Mouse (Mus musculus) CH12.LX (cell line): ENCODE results near the gene Cxcl13. TPM values are rescaled to one million over a fixed set of nuclear protein-coding genes. Genes with fewer than 3 reads are reported as not detected.

ENCODE experiments used
- DNase-seq: peaks from one replicate; pipeline ENCODE4 v3.0.0-alpha.2; 2013; ENCODE audit errors: extremely low read depth
- H3K27ac ChIP-seq: 2 replicates; pipeline ENCODE4 v1.5.1; 2012; ENCODE audit warnings: low read depth, mild to moderate bottlenecking, control low read depth, moderate library complexity; ENCODE audit not compliant: insufficient read depth
- H3K27me3 ChIP-seq: replicated peaks from 2 replicates; pipeline ENCODE3; 2012; ENCODE audit warnings: inconsistent platforms
- H3K36me3 ChIP-seq, 2 experiments: replicated peaks in 1 of 2; 2 replicates each; pipeline versions ENCODE3 to v1.6.1; 2012; ENCODE audit warnings: inconsistent platforms in 1 of 2, low read length in 1 of 2, mild to moderate bottlenecking in 1 of 2, mixed read lengths in 1 of 2, moderate library complexity in 1 of 2; ENCODE audit not compliant: control insufficient read depth in 1 of 2, insufficient read depth in 1 of 2
- H3K4me1 ChIP-seq, 2 experiments: 2 replicates each; pipeline ENCODE4 v1.6.1; 2012; ENCODE audit warnings: inconsistent platforms in 1 of 2, moderate library complexity in 1 of 2; ENCODE audit not compliant: insufficient read depth in 2 of 2, control insufficient read depth in 1 of 2
- H3K4me2 ChIP-seq: 2 replicates; pipeline ENCODE4 v1.6.1; 2012; ENCODE audit warnings: low read depth, mild to moderate bottlenecking, control low read depth; ENCODE audit not compliant: poor library complexity, insufficient read depth, severe bottlenecking
- H3K4me3 ChIP-seq, 3 experiments: fragments of 150-350 bp in 1 of 3; sonication (generic) in 1 of 3; replicated peaks in 1 of 3; 2 replicates each; pipeline versions ENCODE3 to v1.5.1; 2011 to 2012; ENCODE audit warnings: low read depth in 2 of 3, low read length in 2 of 3, mild to moderate bottlenecking in 2 of 3, moderate library complexity in 2 of 3, control low read depth in 1 of 3, improper control_type of control experiment in 1 of 3, inconsistent platforms in 1 of 3, mixed read lengths in 1 of 3; ENCODE audit not compliant: poor library complexity in 1 of 3
- H3K79me2 ChIP-seq: replicated peaks from 2 replicates; pipeline ENCODE4 v1.6.1; 2012; ENCODE audit warnings: mild to moderate bottlenecking, moderate library complexity; ENCODE audit not compliant: control insufficient read depth, poor library complexity, insufficient read depth, severe bottlenecking; ENCODE audit errors: extremely low read depth
- H3K9ac ChIP-seq: 2 replicates; pipeline ENCODE4 v1.6.1; 2012; ENCODE audit warnings: low read depth, mild to moderate bottlenecking, control low read depth, moderate library complexity; ENCODE audit not compliant: insufficient read depth
- H3K9me3 ChIP-seq: replicated peaks from 2 replicates; pipeline ENCODE3; 2012; ENCODE audit warnings: low read length, inconsistent platforms, mixed read lengths
- BHLHE40 ChIP-seq: IDR thresholded peaks from 2 replicates; pipeline ENCODE4 v1.6.1; 2011; ENCODE audit warnings: mild to moderate bottlenecking, low read depth, low read length, improper control_type of control experiment
- CHD2 ChIP-seq: IDR thresholded peaks from 2 replicates; pipeline ENCODE4 v1.6.1; 2011; ENCODE audit warnings: low read length, improper control_type of control experiment
- CTCF ChIP-seq, 2 experiments: IDR thresholded peaks in 1 of 2; conservative IDR thresholded peaks in 1 of 2; 2 replicates each; pipeline ENCODE4 v1.5.1; 2011 to 2012; ENCODE audit warnings: low read depth in 2 of 2, low read length in 2 of 2, improper control_type of control experiment in 1 of 2, inconsistent platforms in 1 of 2, mild to moderate bottlenecking in 1 of 2, moderate library complexity in 1 of 2
- E2F4 ChIP-seq: IDR thresholded peaks from 2 replicates; pipeline ENCODE4 v1.6.1; 2011; ENCODE audit warnings: low read depth, low read length, improper control_type of control experiment; ENCODE audit not compliant: insufficient replicate concordance
- IRF4 ChIP-seq: IDR thresholded peaks from 2 replicates; pipeline ENCODE4 v1.6.1; 2014; ENCODE audit warnings: low read depth, mild to moderate bottlenecking, inconsistent platforms, low read length, improper control_type of control experiment
- JUN ChIP-seq: IDR thresholded peaks from 2 replicates; pipeline ENCODE4 v1.6.1; 2011; ENCODE audit warnings: low read depth, mild to moderate bottlenecking, low read length, improper control_type of control experiment, moderate library complexity; ENCODE audit not compliant: insufficient read depth
- JUND ChIP-seq: conservative IDR thresholded peaks from 2 replicates; pipeline ENCODE4 v1.6.1; 2011; ENCODE audit warnings: low read depth, low read length, improper control_type of control experiment
- KAT2A ChIP-seq: IDR thresholded peaks from 2 replicates; pipeline ENCODE4 v1.6.1; 2012; ENCODE audit warnings: low read length, improper control_type of control experiment, inconsistent platforms; ENCODE audit not compliant: insufficient replicate concordance
- MAFK ChIP-seq: IDR thresholded peaks from 2 replicates; pipeline ENCODE4 v1.6.1; 2011; ENCODE audit warnings: low read length, improper control_type of control experiment; ENCODE audit not compliant: insufficient replicate concordance
- MAX ChIP-seq: IDR thresholded peaks from 2 replicates; pipeline ENCODE4 v1.6.1; 2011; ENCODE audit warnings: low read length, improper control_type of control experiment
- MEF2A ChIP-seq: IDR thresholded peaks from 2 replicates; pipeline ENCODE4 v1.6.1; 2014; ENCODE audit warnings: low read depth, mild to moderate bottlenecking, inconsistent platforms, low read length, improper control_type of control experiment, borderline replicate concordance
- MYC ChIP-seq: IDR thresholded peaks from 2 replicates; pipeline ENCODE4 v1.6.1; 2011; ENCODE audit warnings: low read depth, mild to moderate bottlenecking, improper control_type of control experiment, low read length
- NRF1 ChIP-seq: IDR thresholded peaks from 2 replicates; pipeline ENCODE4 v1.6.1; 2014; ENCODE audit warnings: low read depth, mild to moderate bottlenecking, inconsistent platforms, low read length, improper control_type of control experiment, moderate library complexity
- PAX5 ChIP-seq: IDR thresholded peaks from 2 replicates; pipeline ENCODE4 v1.6.1; 2012; ENCODE audit warnings: low read length, inconsistent platforms, mixed read lengths
- POLR2A ChIP-seq: IDR thresholded peaks from 2 replicates; pipeline ENCODE4 v1.6.1; 2011; ENCODE audit warnings: low read depth, mild to moderate bottlenecking, improper control_type of control experiment, low read length
- POLR2AphosphoS2 ChIP-seq: IDR thresholded peaks from 2 replicates; pipeline ENCODE4 v1.6.1; 2011; ENCODE audit warnings: low read depth, low read length, improper control_type of control experiment
- RAD21 ChIP-seq: IDR thresholded peaks from 2 replicates; pipeline ENCODE4 v1.6.1; 2011; ENCODE audit warnings: low read depth, mild to moderate bottlenecking, low read length, improper control_type of control experiment, moderate library complexity
- RCOR1 ChIP-seq: conservative IDR thresholded peaks from 2 replicates; pipeline ENCODE4 v1.6.1; 2012; ENCODE audit warnings: low read depth, mild to moderate bottlenecking, inconsistent platforms, low read length, improper control_type of control experiment
- SIN3A ChIP-seq: IDR thresholded peaks from 2 replicates; pipeline ENCODE4 v1.6.1; 2012; ENCODE audit warnings: low read length, improper control_type of control experiment, inconsistent platforms
- SMC3 ChIP-seq: IDR thresholded peaks from 2 replicates; pipeline ENCODE4 v1.6.1; 2011; ENCODE audit warnings: low read depth, low read length, improper control_type of control experiment
- TBP ChIP-seq: conservative IDR thresholded peaks from 2 replicates; pipeline ENCODE4 v1.6.1; 2011; ENCODE audit warnings: low read depth, low read length, improper control_type of control experiment
- USF1 ChIP-seq: IDR thresholded peaks from 2 replicates; pipeline ENCODE4 v1.6.1; 2014; ENCODE audit warnings: low read depth, mild to moderate bottlenecking, inconsistent platforms, low read length, improper control_type of control experiment
- USF2 ChIP-seq: conservative IDR thresholded peaks from 2 replicates; pipeline ENCODE4 v1.6.1; 2011; ENCODE audit warnings: low read depth, low read length, improper control_type of control experiment
- ZC3H11A ChIP-seq: IDR thresholded peaks from 2 replicates; pipeline ENCODE4 v1.6.1; 2012; ENCODE audit warnings: low read depth, mild to moderate bottlenecking, inconsistent platforms, low read length, improper control_type of control experiment
- ZNF384 ChIP-seq: IDR thresholded peaks from 2 replicates; pipeline ENCODE4 v1.6.1; 2012; ENCODE audit warnings: low read depth, low read length, improper control_type of control experiment, inconsistent platforms
- dilution Hi-C: fragments of 300-500 bp; cut with MboI; formaldehyde crosslinking; loops from 2 replicates; pipeline ENCODE4 v1.14.3; 2020; ENCODE audit warnings: low sequenced_read_pairs; ENCODE audit not compliant: extremely low pct_unique_long_range_greater_than_20kb, extremely low pct_ligation_motif_present
- in situ Hi-C: fragments of 300-500 bp; cut with MboI; formaldehyde crosslinking; loops from 3 replicates; pipeline ENCODE4 v1.14.3; 2019; ENCODE audit warnings: low sequenced_read_pairs, low pct_ligation_motif_present, low pct_unique_long_range_greater_than_20kb, mixed read lengths
- polyA plus RNA-seq: library from polyadenylated mRNA; unstranded; fragments of >175 nt; gene quantifications from 2 replicates; pipeline ENCODE4 v1.2.1, GENCODE M21; 2012; ENCODE audit warnings: low read depth; ENCODE audit not compliant: insufficient read length
- total RNA-seq, 2 experiments: library from RNA; depleted of rRNA; stranded (reverse); fragments of 300-350 nt in 1 of 2; fragments of >200 nt in 1 of 2; gene quantifications; 2 replicates each; pipeline ENCODE4 v1.2.3; 2012 to 2014

Gene Cxcl13
- total and polyA plus RNA-seq, 3 experiments: not detected

DNA sequence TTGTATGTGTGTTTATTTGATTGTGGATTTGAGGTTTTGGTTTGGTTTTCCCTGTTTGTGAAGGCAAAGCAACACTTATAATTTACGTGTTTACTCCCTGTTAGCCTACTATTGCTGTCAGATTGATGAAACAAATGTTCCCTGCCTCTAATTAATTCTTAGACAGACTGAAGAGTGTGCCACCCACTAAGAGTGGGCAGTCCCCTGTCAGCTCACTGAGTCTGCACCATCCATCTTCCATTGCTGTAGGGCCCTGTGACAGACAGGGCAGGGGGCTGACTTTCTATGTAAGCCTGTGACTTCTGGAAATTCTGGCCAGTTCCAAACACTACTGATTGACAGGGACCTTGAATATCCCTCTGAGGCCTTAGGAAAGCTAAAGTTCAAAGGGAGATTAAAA, 19.5 kb downstream of the Cxcl13 start:
- H3K79me2 ChIP-seq: no peaks in the 10 kb centered on the region
- DNase-seq: no peak
- H3K27ac ChIP-seq: no peak overlapping the region
- H3K4me1 ChIP-seq: peaks cover 4 to 10% of the 10 kb centered on the region in 2 experiments; a peak in 3 of 4 replicates
- H3K36me3 ChIP-seq: no peaks in the 10 kb centered on the region
- no peak overlapping the region for H3K4me2 ChIP-seq
- H3K9ac ChIP-seq: no peak overlapping the region
- dilution Hi-C loops: no loop called here
- H3K27me3 ChIP-seq: no peaks in the 10 kb centered on the region
- H3K9me3 ChIP-seq: no peaks in the 10 kb centered on the region
- TF ChIP-seq SMC3: no peak
- TF ChIP-seq ZNF384: no peak
- TF ChIP-seq CHD2: no peak
- TF ChIP-seq PAX5: no peak
- TF ChIP-seq NRF1: no peak
- TF ChIP-seq MAFK: no peak
- no peak for TF ChIP-seq TBP
- TF ChIP-seq BHLHE40: no peak
- TF ChIP-seq CTCF (conservative IDR thresholded peaks at IDR 0.05 in 1 of 2, IDR thresholded peaks at IDR 0.05 in 1 of 2; ENCODE audit: low read depth in 2 of 2, low read length in 2 of 2): no peak
- TF ChIP-seq ZC3H11A: no peak
- no peak for TF ChIP-seq RCOR1
- no peak overlapping the region for H3K4me3 ChIP-seq
- in situ Hi-C loops: no loop called here

- Histone ChIP-seq H3K4me3 (no peak overlapping the region), H3K36me3 (no peaks in the 10 kb centered on the region), H3K9ac (no peak overlapping the region), H3K79me2 (no peaks in the 10 kb centered on the region), H3K4me1 (no peaks in the 10 kb centered on the region), H3K27me3 (no peaks in the 10 kb centered on the region), H3K27ac (no peak overlapping the region), H3K9me3 (no peaks in the 10 kb centered on the region), H3K4me2 (no peak overlapping the region)
- TF ChIP-seq ZNF384 (no peak), USF1 (no peak), MAX (no peak), SMC3 (no peak), USF2 (no peak), IRF4 (no peak), PAX5 (no peak), POLR2A (no peak), POLR2AphosphoS2 (no peak), JUND (no peak), NRF1 (no peak), E2F4 (no peak), MYC (no peak), MAFK (no peak), JUN (no peak), MEF2A (no peak), KAT2A (no peak), RAD21 (no peak), SIN3A (no peak)
- no peak for DNase-seq
- in situ Hi-C loops (no loop called here), dilution Hi-C loops (no loop called here)
Measured at GRCm38 (mm10) chr5:95983797-95984486, 27.2 kb downstream of the Cxcl13 start.
